Mouse (Mus musculus) C2C12 (cell line): ENCODE results near the gene Radil.

ENCODE experiments used
- CEBPB ChIP-seq: IDR thresholded peaks from one replicate; pipeline ENCODE4 v1.6.1; 2011; ENCODE audit warnings: low read depth, mild to moderate bottlenecking, control low read depth, moderate library complexity
- CTCF ChIP-seq: IDR thresholded peaks from one replicate; pipeline ENCODE4 v1.5.1; 2011; ENCODE audit not compliant: control insufficient read depth, insufficient read depth, insufficient read length
- FOSL1 ChIP-seq: IDR thresholded peaks from one replicate; pipeline ENCODE4 v1.8.0; 2011; ENCODE audit warnings: mild to moderate bottlenecking, low read length; ENCODE audit not compliant: poor library complexity, insufficient read depth, severe bottlenecking
- MAX ChIP-seq: IDR thresholded peaks from one replicate; pipeline ENCODE4 v1.6.1; 2011; ENCODE audit warnings: mild to moderate bottlenecking, control low read depth
- MYOD1 ChIP-seq: IDR thresholded peaks from one replicate; pipeline ENCODE4 v1.6.1; 2011; ENCODE audit warnings: low read depth; ENCODE audit not compliant: control insufficient read depth, insufficient read length
- MYOG ChIP-seq: IDR thresholded peaks from one replicate; pipeline ENCODE4 v1.6.1; 2011; ENCODE audit not compliant: control insufficient read depth, insufficient read length; ENCODE audit errors: extremely low read depth
- USF1 ChIP-seq: IDR thresholded peaks from one replicate; pipeline ENCODE4 v1.6.1; 2011; ENCODE audit warnings: low read depth, mild to moderate bottlenecking, control low read depth, moderate library complexity

DNA sequence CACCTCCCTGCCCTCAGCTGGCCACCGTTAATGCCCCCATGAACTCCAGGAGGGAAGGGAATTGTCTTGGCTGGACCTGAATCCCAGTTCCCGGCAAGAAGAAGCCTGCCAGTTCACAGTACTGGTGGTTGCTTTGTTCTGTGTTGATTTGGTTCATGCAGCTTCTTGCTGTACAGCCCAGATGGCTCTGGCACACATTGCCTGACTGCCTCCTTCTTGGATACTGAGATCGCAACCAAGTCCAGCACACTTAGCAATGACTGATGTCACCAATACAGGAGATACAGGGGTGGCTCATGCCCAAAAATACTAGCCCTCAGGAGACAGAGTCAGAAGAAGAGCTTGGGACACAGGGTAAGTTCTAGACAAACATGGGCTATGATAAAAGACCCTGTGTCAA lies 44.8 kb upstream of the Radil start:
- TF ChIP-seq MAX = no peak
- TF ChIP-seq CTCF = no peak
- no peak for TF ChIP-seq FOSL1
- no peak for TF ChIP-seq USF1
- no peak for TF ChIP-seq MYOG
- no peak for TF ChIP-seq CEBPB
- TF ChIP-seq MYOD1 = no peak
